Mouse (Mus musculus): Measurements from ENCODE around the gene Vcp.

Vcp gene

DNA sequence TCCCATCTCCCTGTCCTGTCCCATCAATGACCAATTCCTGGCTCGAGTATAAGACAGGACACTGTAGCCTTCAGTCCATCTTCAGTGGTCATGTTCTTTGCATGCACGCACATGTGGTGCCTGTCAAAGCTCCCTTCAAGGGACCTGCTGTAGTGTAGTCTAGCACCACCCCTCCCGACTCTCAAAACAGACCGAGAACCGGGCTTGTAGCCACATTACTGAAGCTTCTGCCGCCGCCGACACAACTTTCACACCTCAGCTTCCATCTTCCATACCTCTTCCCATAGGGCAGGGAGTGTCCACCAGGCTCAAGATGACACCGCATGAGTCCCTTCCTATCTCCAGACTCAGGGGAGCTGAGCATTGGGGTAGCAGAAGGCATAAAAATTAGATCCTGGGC lies 56.1 kb downstream of the Vcp start:
- DNase-seq (ENCODE audit: low read depth), result no peak

DNA sequence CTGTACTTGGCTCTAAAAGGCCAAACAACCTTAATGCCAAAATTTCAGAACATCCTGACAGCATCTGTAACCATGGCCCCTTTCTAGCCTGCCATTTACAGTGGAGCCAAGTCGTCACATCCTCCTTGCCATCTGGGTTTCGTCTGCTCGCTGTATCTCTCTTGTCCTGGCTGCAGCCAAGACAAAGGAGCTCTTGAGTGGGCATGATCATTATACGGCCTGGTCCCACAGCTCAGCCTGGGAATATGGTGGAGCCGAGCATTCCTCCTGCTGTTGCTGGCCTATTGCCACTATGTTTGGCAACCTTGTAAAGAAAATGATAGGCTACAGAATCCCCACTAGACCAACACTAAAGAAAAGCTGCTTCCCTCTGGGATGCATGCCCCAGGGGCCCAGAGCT lies 57.0 kb downstream of the Vcp start:
- DNase-seq (ENCODE audit: low read depth), result no peak

DNA sequence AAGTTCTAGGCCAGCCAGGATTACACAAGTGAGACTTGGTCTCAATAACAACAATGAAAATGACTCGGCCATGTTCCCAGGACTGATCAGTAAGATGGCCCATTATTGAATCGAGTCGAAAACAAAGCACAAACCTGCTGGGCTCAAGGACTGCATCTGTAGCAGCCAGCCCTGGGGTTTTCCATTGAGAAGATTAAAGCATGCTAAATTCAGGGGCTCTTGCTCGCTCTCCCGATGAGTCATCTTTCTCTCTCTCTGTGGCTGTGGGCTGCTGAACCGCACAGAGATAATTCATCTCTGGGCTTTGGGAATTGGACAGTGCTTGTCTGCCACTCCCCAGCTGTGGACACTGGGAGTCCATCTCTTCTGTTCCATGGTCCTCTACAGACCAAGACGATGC lies 58.9 kb downstream of the Vcp start:
- no peak for DNase-seq (ENCODE audit: low read depth)

DNA sequence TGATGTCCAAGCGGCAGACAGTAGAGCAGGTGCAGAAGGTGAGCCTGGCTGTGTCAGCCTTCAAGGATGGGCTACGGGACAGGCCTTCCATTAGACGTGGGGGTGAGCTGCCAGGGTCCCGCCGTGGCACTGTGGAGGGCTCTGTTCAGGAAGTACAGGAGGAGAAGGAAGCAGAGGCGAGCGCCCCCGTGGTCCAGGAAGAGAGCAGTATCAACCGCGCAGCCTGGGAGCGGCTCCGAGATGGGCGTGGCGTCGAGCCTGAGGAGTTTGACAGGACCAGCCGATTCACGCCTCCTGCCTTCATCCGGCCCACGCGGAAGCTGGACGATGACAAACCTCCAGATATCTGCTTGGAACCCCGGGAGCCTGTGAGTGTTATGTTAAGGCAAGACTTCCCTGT lies 66.7 kb downstream of the Vcp start:
- DNase-seq (ENCODE audit: low read depth), result no peak

DNA sequence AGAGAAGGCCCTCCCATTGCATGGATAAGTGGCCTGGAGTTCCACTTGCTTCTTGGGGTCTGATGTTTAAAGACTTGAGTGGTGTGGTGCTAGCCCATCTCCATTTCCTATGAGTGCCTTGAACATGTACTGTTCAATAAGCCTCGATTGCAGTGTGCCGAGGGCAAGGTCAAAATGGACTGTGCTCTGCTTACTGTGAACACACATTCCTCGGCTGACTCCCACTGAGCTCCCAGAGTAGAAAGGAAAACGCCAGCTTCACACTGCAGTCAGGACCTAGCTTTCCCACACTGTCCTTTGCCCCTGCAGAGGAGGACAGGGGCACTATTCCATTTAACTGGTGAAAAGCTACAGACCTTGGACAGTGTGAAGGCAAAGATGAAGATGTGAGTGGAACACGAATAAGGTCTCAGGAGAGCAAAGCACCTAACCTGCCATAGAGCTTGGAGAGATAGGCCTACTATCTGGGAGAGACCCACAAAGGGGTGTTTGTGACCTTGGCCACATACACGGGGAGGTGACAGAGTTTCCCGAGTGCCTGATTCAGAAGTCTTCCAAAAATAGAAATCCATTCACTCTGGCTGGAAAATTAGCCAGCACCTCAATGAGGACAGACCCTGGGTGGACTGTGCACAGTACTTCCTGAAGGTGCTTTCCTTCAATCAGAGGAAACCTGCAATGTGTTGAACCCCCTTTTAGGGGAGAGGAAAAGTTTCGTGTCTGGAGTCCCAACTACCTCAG lies 67.9 kb downstream of the Vcp start:
- no peak for DNase-seq (ENCODE audit: low read depth)

Data from c-Kit-positive CD71-negative TER-119-negative erythroid progenitor cells, embryonic 14.5 days (primary cell).